Mouse (Mus musculus) effector memory CD4-positive, alpha-beta T cell, adult 7 months (primary cell): Measurements from ENCODE around the gene Cplx1. TPM values are rescaled to one million over a fixed set of nuclear protein-coding genes. Genes with fewer than 3 reads are reported as not detected.

Experiments
- polyA plus RNA-seq: library from polyadenylated mRNA; unstranded; fragments of 100-300 nt; shearing (Covaris generic); gene quantifications from one replicate; pipeline ENCODE4 v1.2.1, GENCODE M21; 2017

Cplx1 gene
- not detected for polyA plus RNA-seq

DNA sequence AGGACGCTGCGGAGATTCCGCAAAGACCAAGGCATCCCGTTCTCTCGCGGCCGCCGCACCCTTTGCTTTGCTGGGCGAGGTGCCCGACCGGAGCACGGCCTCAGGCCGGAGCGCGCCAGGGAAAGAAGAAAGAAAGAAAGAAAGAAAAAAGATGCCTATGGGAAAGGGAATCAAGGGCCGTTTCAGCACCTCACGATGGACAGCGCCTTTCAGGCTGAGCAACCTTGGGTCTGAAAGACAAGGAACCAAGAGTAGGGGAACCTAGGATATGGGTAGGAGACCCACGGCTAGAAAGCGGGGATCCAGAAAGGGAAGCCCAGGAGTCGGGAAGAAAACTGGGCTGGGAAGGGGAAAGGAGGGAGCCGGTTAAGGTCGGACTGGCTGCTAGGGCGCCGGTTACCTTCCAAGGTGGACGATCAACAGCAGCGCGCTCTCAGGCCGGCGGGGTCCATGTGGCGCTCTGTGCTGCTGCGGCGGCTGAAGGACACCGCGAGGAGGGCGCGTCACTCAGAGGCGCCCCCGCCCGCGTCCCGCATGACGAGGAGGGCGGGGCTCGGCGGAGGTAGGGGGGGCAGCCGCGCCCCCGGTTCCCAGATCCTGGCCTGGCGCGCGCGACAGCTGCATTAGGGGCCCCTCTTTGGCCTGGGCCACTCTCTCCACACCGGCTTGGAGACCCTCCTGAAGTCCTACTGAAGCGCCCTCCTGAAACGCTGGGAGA lies at the start of gene Cplx1:
TSS of gene Cplx1 (minus strand) at position 536 of the 718 bp plus-strand sequence.

Other genes with a start within 250 kb of the Cplx1 start
- 2.8 TPM for gene Pigg, start 237.4 kb downstream of the Cplx1 start, polyA plus RNA-seq
- gene Gm42517, start 182.1 kb downstream of the Cplx1 start, polyA plus RNA-seq = not detected
- gene Pde6b, start 161.6 kb downstream of the Cplx1 start, polyA plus RNA-seq = 0.32 TPM
- 97.6 TPM for gene Atp5k, start 115.6 kb downstream of the Cplx1 start, polyA plus RNA-seq
- gene Mfsd7a, start 101.1 kb downstream of the Cplx1 start, polyA plus RNA-seq = not detected
- gene Pcgf3, start 88.8 kb downstream of the Cplx1 start, polyA plus RNA-seq = 10.4 TPM
- gene Gak, start 79.7 kb upstream of the Cplx1 start, polyA plus RNA-seq = 168 TPM
- 25.3 TPM for gene Tmem175, start 79.7 kb upstream of the Cplx1 start, polyA plus RNA-seq
- gene Idua, start 110.3 kb upstream of the Cplx1 start, polyA plus RNA-seq = 27.1 TPM
- gene Dgkq, start 119.6 kb upstream of the Cplx1 start, polyA plus RNA-seq = 14.6 TPM
- gene Slc26a1, start 125.5 kb upstream of the Cplx1 start, polyA plus RNA-seq = 0.10 TPM
- gene Fgfrl1, start 142.4 kb upstream of the Cplx1 start, polyA plus RNA-seq = 2.3 TPM
- gene Rnf212, start 225.0 kb upstream of the Cplx1 start, polyA plus RNA-seq = not detected
- gene Tmed11, start 245.3 kb upstream of the Cplx1 start, polyA plus RNA-seq = not detected